Mouse (Mus musculus) heart, embryonic 16.5 days (tissue): Measurements from ENCODE around the gene Cpsf2. TPM values are rescaled to one million over a fixed set of nuclear protein-coding genes. Genes with fewer than 3 reads are reported as not detected.
"Not testable (repeated sequence)": the region's sequence is repeated elsewhere in the genome, so short reads cannot be mapped to it uniquely, and the experiment has no call there.

ENCODE experiments used
- ATAC-seq: fragments of 200-750 bp; cut with Nextera tagmentation; replicated peaks from 2 replicates; pipeline ENCODE4 v1.8.0; 2017; ENCODE audit warnings: moderate number of reproducible peaks; ENCODE audit not compliant: insufficient read depth, low FRiP score; ENCODE audit errors: extremely low read depth
- H3K27ac ChIP-seq: fragments of 300-500 bp; sonication (generic); 2 replicates; pipeline ENCODE4 v1.5.1; 2014; ENCODE audit warnings: mild to moderate bottlenecking, low read length, control low read depth, moderate library complexity
- H3K27me3 ChIP-seq: fragments of 300-500 bp; sonication (generic); 2 replicates; pipeline ENCODE4 v1.6.1; 2014; ENCODE audit warnings: low read length, mixed read lengths; ENCODE audit not compliant: control insufficient read depth, insufficient read depth
- H3K36me3 ChIP-seq: fragments of 300-500 bp; sonication (generic); 2 replicates; pipeline ENCODE4 v1.6.1; 2014; ENCODE audit not compliant: control insufficient read depth, insufficient read depth
- H3K4me1 ChIP-seq: fragments of 300-500 bp; sonication (generic); 2 replicates; pipeline ENCODE4 v1.6.1; 2014; ENCODE audit warnings: low read length, mixed read lengths; ENCODE audit not compliant: control insufficient read depth, insufficient read depth
- H3K4me2 ChIP-seq: fragments of 300-500 bp; sonication (generic); 2 replicates; pipeline ENCODE4 v1.6.1; 2014; ENCODE audit warnings: low read depth, mild to moderate bottlenecking, control low read depth, low read length
- H3K4me3 ChIP-seq: fragments of 300-500 bp; sonication (generic); 2 replicates; pipeline ENCODE4 v1.5.1; 2014; ENCODE audit warnings: mild to moderate bottlenecking, control low read depth, low read length
- H3K9ac ChIP-seq: fragments of 300-500 bp; sonication (generic); 2 replicates; pipeline ENCODE4 v1.6.1; 2014; ENCODE audit warnings: low read length, control low read depth
- H3K9me3 ChIP-seq: fragments of 300-500 bp; sonication (generic); replicated peaks from 2 replicates; pipeline ENCODE4 v1.6.1; 2016; ENCODE audit warnings: low read length; ENCODE audit not compliant: control insufficient read depth
- WGBS: fragments of 180-500 bp; shearing (Covaris S2); extraction: QIAGEN DNeasy Blood & Tissue Kit; methylation state at CpG from one replicate; pipeline ENCODE4 v1.1.7; 2014; 5-methylcytosine and 5-hydroxymethylcytosine counted together
- polyA plus RNA-seq: library from polyadenylated mRNA; unstranded; fragments of >200 nt; fragmentation: Nextera tagmentation; extraction: Ambion mirVana; gene quantifications from 2 replicates; pipeline ENCODE4 v1.2.1, GENCODE M21; 2015

Gene Cpsf2
- polyA plus RNA-seq, 1 experiment from 2014 or later, result 20.4 TPM

GRCm38 (mm10) chr12:101957942-101958544 lies 17.7 kb upstream of the Cpsf2 start, which contains the start of gene Atxn3:
TSS of gene Atxn3 (minus strand) at chr12:101958246.
- no peaks in the 10 kb centered on the region for H3K27me3 ChIP-seq
- peak; percentile 100 for ATAC-seq
- peak within 1 kb of the TSS; percentile 81 for H3K9ac ChIP-seq
- H3K4me2 ChIP-seq, result peak within 1 kb of the TSS; percentile 66
- H3K27ac ChIP-seq, result peak within 1 kb of the TSS; percentile 50
- peaks cover 9% of the 10 kb centered on the region for H3K4me1 ChIP-seq
- WGBS, result under 1% methylated on average over 49 of the region's 54 CpGs
- peak within 1 kb of the TSS; percentile 72 for H3K4me3 ChIP-seq
- no peaks in the 10 kb centered on the region for H3K9me3 ChIP-seq
- H3K36me3 ChIP-seq, result no peaks in the 10 kb centered on the region

- Histone ChIP-seq H3K9me3 (no peaks in the 10 kb centered on the region), H3K4me2 (peak overlapping the region; percentile 66), H3K4me3 (peak overlapping the region; percentile 72), H3K4me1 (peaks cover 9% of the 10 kb centered on the region), H3K9ac (peak overlapping the region; percentile 46), H3K36me3 (no peaks in the 10 kb centered on the region), H3K27ac (no peak overlapping the region), H3K27me3 (no peaks in the 10 kb centered on the region)
- WGBS, result 48% methylated on average over 9 of the region's 9 CpGs
- no peak for ATAC-seq
Observed at GRCm38 (mm10) chr12:101958556-101958955, 17.2 kb upstream of the Cpsf2 start.

GRCm38 (mm10) chr12:101958960-101959780 lies 16.6 kb upstream of the Cpsf2 start:
- ATAC-seq, H3K4me1 ChIP-seq, H3K27ac ChIP-seq, H3K9me3 ChIP-seq, H3K27me3 ChIP-seq, H3K36me3 ChIP-seq: not testable (repeated sequence)
- Histone ChIP-seq H3K9ac (peak overlapping the region; percentile 46), H3K4me2 (peak overlapping the region; percentile 66), H3K4me3 (peak overlapping the region; percentile 72)
- WGBS, result 85% methylated on average over 5 of the region's 5 CpGs

GRCm38 (mm10) chr12:101971311-101971710 lies 4.5 kb upstream of the Cpsf2 start:
- Histone ChIP-seq H3K36me3 (0 out of 2 replicates have a peak, but pooled peaks cover 8% of the 10 kb centered on the region), H3K27me3 (no peaks in the 10 kb centered on the region), H3K4me1 (peaks cover 8% of the 10 kb centered on the region), H3K4me2 (no peak overlapping the region), H3K4me3 (no peak overlapping the region), H3K9me3 (no peaks in the 10 kb centered on the region), H3K27ac (no peak overlapping the region), H3K9ac (no peak overlapping the region)
- 89% methylated on average over 2 of the region's 2 CpGs for WGBS
- ATAC-seq, result no peak

- whole genome bisulfite sequencing, result 93% methylated on average over 3 of the region's 3 CpGs
- Histone ChIP-seq H3K27ac (no peak overlapping the region), H3K4me2 (no peak overlapping the region), H3K9me3 (no peaks in the 10 kb centered on the region), H3K4me1 (peaks cover 15% of the 10 kb centered on the region), H3K4me3 (no peak overlapping the region), H3K36me3 (0 out of 2 replicates have a peak, but pooled peaks cover 8% of the 10 kb centered on the region), H3K27me3 (no peaks in the 10 kb centered on the region), H3K9ac (no peak overlapping the region)
- no peak for ATAC-seq
Observed at GRCm38 (mm10) chr12:101972230-101972629, 3.6 kb upstream of the Cpsf2 start.

- H3K36me3 ChIP-seq, result no peaks in the 10 kb centered on the region
- H3K9me3 ChIP-seq, result no peaks in the 10 kb centered on the region
- peak overlapping the region; percentile 82 for H3K4me3 ChIP-seq
- no peak for ATAC-seq
- peaks cover 20% of the 10 kb centered on the region for H3K4me1 ChIP-seq
- no peaks in the 10 kb centered on the region for H3K27me3 ChIP-seq
- WGBS, result 19% methylated on average over 1 of the region's 1 CpGs
- peak overlapping the region; percentile 96 for H3K9ac ChIP-seq
- H3K27ac ChIP-seq, result no peak overlapping the region
- H3K4me2 ChIP-seq, result peak overlapping the region; percentile 69
Observed at GRCm38 (mm10) chr12:101974571-101974970, 1.2 kb upstream of the Cpsf2 start.

- peaks cover 25% of the 10 kb centered on the region for H3K4me1 ChIP-seq
- H3K4me2 ChIP-seq, result peak overlapping the region; percentile 69
- no peaks in the 10 kb centered on the region for H3K27me3 ChIP-seq
- ATAC-seq, result peak; percentile 33
- H3K4me3 ChIP-seq, result peak overlapping the region; percentile 82
- peak overlapping the region; percentile 96 for H3K9ac ChIP-seq
- H3K27ac ChIP-seq, result peak overlapping the region; percentile 90
- no peaks in the 10 kb centered on the region for H3K9me3 ChIP-seq
- WGBS, result under 1% methylated on average over 23 of the region's 23 CpGs
- H3K36me3 ChIP-seq, result no peaks in the 10 kb centered on the region
Observed at GRCm38 (mm10) chr12:101975167-101975600, 604 bp upstream of the Cpsf2 start.

- Histone ChIP-seq H3K4me1 (peaks cover 25% of the 10 kb centered on the region), H3K9me3 (no peaks in the 10 kb centered on the region), H3K27me3 (no peaks in the 10 kb centered on the region), H3K36me3 (peaks cover 1% of the 10 kb centered on the region; the same call in 1 of the 2 replicates), H3K9ac (peak overlapping the region; percentile 96), H3K27ac (peak overlapping the region; percentile 90), H3K4me2 (peak overlapping the region; percentile 64), H3K4me3 (peak overlapping the region; percentile 82)
- no peak for ATAC-seq
- WGBS, result 23% methylated on average over 13 of the region's 13 CpGs
Observed at GRCm38 (mm10) chr12:101976651-101977403, 1.0 kb downstream of the Cpsf2 start.
